Mouse (Mus musculus) urinary bladder, adult 2 months (tissue): Measurements from ENCODE around the gene Ankrd24. TPM values are rescaled to one million over a fixed set of nuclear protein-coding genes. Genes with fewer than 3 reads are reported as not detected.

Experiments used
- DNase-seq: peaks from one replicate; pipeline ENCODE4 v3.0.0; 2022; ENCODE audit warnings: low spot score
- polyA plus RNA-seq: library from polyadenylated mRNA; depleted of rRNA; stranded (reverse); fragments of >200 nt; gene quantifications from 2 replicates; pipeline ENCODE4 v1.2.3, GENCODE M21; 2012

Ankrd24 gene
- polyA plus RNA-seq, 1 experiment = 37.3 TPM

- DNase-seq = peak; percentile 78
Measured at GRCm38 (mm10) chr10:81605974-81606751, 22.2 kb upstream of the Ankrd24 start, which contains the start of gene BC025920. BC025920 (plus strand) TSS chr10:81606270.

DNA sequence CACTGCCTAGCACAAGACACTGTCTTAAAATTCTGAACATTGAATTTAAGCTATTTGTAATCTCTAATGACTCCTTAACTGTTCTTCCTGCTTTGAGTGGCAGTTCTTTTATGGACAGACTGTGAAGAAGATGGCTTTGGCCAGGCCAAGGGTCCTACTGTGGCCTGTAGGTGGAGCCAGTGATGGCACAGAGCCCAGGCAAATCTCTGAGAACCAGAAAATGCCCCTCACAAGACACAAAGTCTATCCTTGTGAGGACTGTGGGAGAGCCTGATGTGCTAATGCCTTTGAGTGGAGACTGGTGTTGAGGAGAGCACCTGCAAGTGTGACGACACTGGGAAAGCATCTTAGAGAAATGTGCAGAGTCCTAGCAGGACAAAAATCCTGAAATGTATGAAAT is 20.0 kb upstream of the Ankrd24 start:
- no peak for DNase-seq

DNA sequence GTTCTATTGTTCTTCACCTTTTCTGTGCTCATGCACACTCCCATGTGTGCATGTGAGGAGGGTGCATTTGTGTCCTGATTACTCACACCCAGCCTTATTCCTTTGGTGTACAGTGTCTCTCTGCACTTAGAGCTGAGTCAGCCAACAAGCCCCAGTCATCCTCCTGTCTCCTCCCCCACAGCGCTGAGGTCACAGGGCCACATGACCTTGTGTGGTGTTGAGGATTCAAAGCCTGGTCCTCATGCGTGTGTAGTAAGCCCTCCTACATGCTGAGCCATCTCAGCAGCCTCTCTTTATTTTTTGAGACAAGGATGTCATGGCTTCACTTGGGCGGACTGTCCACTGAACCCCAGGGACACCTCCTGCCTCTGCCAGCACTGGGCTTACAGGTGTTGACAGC is 15.6 kb upstream of the Ankrd24 start:
- DNase-seq = no peak

- no peak for DNase-seq
Measured at GRCm38 (mm10) chr10:81615486-81615885, 12.9 kb upstream of the Ankrd24 start.

DNA sequence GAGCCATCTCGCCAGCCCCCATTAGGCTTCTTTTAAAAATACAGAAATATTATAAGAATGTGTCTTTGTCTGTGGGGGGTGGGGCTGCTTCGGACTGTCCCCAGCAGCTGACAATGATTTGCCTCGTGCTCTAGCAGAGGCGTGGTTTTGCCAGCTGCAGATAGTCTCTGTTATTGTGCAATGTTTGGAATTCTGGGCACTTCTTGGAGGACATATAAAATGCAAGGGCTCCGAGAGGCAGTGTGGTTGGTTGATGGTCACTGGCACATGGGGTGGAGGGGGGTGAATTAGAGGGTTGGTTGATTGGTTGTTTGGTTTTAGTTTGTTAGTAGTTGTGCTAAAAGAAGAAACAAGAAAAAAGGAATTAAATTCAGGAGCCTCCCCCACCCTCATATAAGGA is 8.4 kb upstream of the Ankrd24 start:
- DNase-seq = no peak

- DNase-seq = no peak
Measured at GRCm38 (mm10) chr10:81620786-81621185, 7.6 kb upstream of the Ankrd24 start.

DNA sequence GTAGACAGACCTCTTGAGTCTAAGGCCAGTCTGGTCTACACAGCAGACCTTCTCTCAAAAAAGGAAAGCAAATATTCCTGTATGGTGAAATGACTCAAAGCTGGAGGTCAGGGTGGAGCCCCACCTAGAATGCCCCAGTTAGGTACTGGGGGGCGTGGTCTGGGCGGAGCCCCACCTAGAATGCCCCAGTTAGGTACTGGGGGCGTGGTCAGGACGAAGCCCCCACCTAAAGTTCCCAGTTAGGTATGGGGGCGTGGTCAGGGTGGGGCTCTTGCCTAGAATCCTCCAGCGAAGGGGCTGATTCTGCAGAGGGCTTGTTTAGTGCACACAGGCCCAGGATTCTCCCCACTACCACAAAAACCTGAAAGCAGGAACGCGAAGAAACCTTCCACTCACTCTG is 4.9 kb upstream of the Ankrd24 start:
- DNase-seq = no peak

DNA sequence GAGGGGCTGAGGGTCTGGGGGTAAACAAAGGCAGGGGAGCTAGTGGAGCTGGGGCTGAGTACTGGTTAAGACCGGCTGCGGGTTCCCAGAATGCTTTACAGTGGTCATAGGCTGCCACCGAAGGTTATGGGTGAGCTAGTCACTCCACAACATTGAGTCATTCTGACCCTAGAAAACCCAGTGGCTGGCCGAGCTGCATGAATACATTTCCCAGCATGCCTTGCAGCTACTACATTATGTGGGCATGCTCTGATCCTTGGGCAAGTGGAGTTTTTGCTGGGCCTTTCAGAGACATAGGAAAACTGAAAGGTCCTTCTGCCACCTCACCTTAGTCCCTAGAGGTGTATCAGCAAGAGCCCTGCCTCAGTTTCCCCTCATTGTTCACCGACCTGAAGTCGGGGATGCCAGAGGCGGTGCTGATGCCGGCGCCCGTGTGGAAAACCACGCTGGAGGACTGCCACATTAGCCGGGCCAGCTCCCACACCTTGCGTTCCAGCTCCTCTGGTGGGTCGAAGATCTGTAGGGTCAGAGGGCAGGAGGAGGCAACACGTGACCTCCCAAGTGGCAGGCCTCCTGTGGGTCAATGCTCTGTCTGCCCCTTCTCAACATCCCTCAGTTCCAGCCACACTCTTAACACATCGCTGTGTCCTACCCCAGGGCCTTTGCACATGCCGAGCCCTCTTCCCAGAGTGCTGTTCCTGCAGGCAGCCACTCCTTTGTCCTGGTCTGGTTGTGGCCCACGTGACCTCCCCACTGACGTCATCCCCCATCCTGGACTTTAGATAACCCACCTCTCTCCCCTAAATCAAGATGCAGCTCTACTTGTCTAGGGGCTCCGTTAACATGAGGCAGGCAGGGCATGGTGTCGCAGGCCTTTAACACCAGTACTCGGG is 2.0 kb upstream of the Ankrd24 start:
- no peak for DNase-seq

DNA sequence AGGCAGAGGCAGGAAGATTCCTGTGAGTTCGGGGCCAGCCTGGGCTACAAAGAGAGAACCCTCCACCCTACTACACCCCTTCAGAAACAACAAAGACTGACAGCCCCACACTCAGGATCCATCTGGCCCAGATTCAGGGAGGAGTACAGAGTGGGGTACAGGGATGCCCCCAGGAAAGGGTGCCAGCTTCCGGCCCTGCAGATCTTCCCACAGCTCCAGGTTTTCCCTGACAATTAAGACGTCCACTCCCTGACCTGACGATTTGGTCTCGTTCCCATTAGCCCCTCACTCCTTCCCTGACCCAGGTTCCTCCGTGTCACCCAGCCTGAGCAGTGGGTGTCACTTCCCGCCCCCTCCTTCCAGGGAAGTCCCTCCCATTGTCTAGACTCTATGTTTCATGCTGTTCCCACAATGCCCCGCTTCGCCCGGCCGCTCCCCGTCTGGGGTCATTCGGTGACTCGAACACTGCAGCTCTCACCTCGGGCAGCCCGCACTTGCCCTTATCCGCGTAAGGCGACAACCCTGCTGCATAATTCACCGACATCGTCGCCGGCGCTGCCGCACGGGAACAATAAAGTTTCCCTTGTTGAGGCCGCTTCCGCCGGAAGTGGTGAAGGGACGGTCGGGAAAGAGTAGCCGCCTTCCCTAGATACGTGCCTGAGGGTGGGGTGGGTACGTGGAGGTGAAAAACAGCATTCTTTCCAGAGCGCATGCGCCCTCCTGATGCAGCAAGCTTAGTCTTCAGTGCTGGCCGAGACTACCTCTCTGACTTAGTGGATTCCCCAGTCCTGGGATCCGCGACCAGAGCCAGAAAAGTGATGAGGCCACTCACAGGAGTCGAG is 1.1 kb upstream of the Ankrd24 start, which contains the start of gene Sirt6:
Sirt6 (minus strand) TSS at position 804 of the 842 bp plus-strand sequence.
- DNase-seq = peak; percentile 81

DNA sequence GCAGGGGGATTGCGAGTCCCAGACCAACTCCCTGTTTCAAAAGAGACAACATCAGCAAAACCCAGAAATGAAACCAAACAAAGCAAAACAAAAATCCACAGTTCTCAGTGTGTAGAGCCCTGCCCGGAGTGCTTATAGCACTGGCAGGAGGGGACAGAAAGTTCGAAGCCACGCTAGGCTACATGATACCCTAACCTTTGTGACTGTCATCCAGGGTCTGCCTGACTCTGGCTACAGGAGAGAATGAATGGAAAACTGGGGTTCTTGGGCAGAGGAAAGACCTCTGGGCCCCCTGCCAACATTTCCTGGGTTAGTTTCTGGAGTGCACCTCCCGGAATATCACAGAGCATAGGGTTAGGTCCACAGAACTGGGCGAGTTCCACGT is 512 bp upstream of the Ankrd24 start:
- DNase-seq = peak; percentile 30

DNA sequence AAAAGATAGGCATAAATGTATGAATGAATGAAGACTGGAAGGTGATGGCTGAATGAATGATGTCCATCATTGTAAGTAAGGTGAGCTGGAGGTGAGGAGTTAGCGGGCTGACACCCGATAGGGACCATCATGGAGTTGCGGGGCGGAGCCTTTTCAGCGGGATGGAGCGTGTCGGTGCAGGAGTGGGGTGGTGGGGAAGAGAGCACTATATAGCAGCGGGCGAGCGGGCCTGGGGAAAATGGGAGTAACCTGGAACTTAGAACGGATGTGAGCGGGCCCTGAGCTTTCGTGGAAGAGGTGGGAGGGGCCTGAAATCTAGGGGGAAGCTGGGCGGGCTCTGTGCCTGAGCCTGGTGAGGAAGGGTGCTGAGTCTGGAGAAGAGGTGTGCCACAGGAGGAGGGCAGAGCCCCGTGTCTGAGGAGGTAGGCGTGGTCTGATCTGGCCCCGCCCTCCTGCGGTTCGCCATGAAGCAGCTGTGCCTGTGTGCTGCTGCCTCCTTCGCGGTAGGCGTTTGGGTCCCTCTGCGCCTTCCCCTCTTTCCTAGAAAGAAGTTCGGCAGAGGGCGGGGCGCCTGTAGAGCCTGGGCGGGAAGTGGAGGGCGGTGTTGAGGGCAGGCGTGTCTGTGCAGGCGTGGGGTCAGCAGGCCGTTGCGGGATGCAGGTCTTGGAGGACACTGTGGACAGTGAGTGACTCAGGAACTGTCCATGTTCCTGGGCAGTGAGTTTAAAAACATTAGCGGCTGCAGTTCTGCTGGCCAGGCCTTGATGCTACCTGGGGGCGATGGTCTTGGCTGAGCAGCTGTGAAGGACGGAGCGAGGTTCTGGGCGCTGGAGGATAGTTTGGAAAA is 5.1 kb downstream of the Ankrd24 start:
- peak; percentile 65 for DNase-seq

DNA sequence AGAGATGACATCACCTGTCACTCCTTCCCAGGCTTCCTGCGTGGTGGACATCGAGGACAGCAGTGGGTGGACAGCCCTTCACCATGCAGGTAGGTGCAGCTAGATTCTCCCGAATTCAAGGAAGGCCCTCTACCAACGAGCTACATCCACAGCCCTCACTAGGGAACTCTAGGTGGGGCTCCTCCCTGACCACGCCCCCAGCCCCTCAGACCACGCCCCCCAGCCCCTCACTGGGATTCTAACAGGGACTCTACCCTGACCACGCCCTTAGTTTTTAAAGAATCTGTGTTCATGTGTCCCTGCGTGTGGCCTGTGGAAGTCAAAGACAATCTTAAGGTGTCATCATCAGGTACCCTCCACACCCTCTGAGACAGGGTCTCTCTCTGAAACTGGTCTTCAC is 8.0 kb downstream of the Ankrd24 start:
- no peak for DNase-seq

DNA sequence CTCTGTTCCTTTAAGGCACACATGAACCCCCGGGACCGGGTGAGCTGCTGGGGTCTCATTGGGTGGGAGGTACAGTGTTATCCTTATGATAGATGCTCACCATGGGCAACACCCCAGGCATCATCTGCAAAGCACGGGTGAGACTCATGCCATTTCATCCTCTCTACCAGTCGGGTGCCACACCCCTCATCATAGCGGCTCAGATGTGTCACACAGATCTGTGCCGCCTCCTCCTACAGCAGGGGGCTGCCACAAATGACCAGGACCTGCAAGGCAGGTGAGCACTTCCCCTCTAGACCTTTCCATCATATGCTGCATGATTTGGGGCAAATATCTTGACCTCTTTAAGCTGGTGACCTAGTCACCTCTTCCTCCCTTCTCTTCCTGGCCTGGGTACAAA is 9.8 kb downstream of the Ankrd24 start:
- peak; percentile 18 for DNase-seq

- peak; percentile 15 for DNase-seq
Measured at GRCm38 (mm10) chr10:81640825-81641224, 12.5 kb downstream of the Ankrd24 start.

GRCm38 (mm10) chr10:81641566-81641965 is 13.2 kb downstream of the Ankrd24 start:
- peak; percentile 16 for DNase-seq

DNA sequence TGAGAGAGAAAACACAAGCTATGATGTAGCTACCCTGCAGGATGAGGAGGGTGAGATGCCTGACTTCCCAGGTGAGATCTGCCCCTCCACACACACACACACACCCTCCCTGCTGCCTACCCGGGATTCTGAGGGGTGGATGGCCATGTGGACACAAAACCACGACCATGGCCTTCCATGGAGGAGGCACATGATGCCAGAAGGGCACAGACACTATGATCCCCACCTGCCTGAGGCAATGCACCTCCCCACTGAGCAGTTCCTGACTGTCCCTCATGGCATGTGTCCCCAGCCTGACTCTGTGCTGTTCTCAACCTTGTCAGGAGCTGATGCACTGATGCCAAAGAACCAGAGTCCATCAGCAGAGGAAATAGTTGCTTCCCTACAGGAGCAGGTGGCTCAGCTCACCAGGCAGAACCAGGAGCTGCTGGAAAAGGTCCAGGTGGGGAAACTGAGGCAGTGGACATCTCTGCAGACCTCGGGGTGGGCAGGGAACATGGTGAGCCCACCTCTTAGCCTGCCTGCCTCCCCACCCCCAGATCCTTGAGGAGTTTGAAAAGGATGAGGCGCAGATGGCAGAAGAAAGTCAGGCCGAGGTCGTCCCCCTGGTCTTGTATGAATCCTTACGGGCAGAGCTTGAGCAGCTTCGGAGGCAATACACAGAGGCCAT is 13.8 kb downstream of the Ankrd24 start:
- DNase-seq = peak; percentile 19

GRCm38 (mm10) chr10:81642648-81643448 is 14.5 kb downstream of the Ankrd24 start:
- no peak for DNase-seq

GRCm38 (mm10) chr10:81643449-81644055 is 15.2 kb downstream of the Ankrd24 start:
- peak; percentile 93 for DNase-seq

- DNase-seq = no peak
Measured at GRCm38 (mm10) chr10:81644162-81644561, 15.8 kb downstream of the Ankrd24 start.
